Mouse (Mus musculus): ENCODE data around the gene Hbs1l.

GRCm38 (mm10) chr10:21391286-21391685 lies 95.5 kb downstream of the Hbs1l start:
- TF ChIP-seq POLR2A (IDR thresholded peaks at IDR 0.05; ENCODE audit: borderline replicate concordance, insufficient read depth, low read length) (no peak), CTCF (IDR thresholded peaks at IDR 0.05; ENCODE audit: borderline replicate concordance, insufficient read depth, low read depth, low read length) (no peak)
